Mouse (Mus musculus) intestine, embryonic 16.5 days (tissue): ENCODE data around the gene Gmfg. TPM values are rescaled to one million over a fixed set of nuclear protein-coding genes. Genes with fewer than 3 reads are reported as not detected.
A peak's percentile ranks its signal among the peaks of the same experiment; 100 is the strongest.

Experiments
- ATAC-seq: fragments of 200-750 bp; cut with Nextera tagmentation; 2 replicates; pipeline ENCODE4 v1.8.0; 2017; ENCODE audit warnings: moderate TSS enrichment, moderate library complexity
- H3K27ac ChIP-seq: fragments of 300-500 bp; sonication (generic); 2 replicates; pipeline ENCODE4 v1.5.1; 2014; ENCODE audit warnings: mild to moderate bottlenecking, low read length
- H3K27me3 ChIP-seq: fragments of 300-500 bp; sonication (generic); replicated peaks from 2 replicates; pipeline ENCODE4 v1.6.1; 2014; ENCODE audit warnings: low read length, control low read depth, mixed read lengths; ENCODE audit not compliant: control insufficient read depth, insufficient read depth
- H3K36me3 ChIP-seq: fragments of 300-500 bp; sonication (generic); 2 replicates; pipeline ENCODE4 v1.6.1; 2014; ENCODE audit warnings: low read length, control low read depth; ENCODE audit not compliant: control insufficient read depth, insufficient read depth
- H3K4me1 ChIP-seq: fragments of 300-500 bp; sonication (generic); 2 replicates; pipeline ENCODE4 v1.6.1; 2014; ENCODE audit warnings: low read length, control low read depth, mixed read lengths; ENCODE audit not compliant: control insufficient read depth, insufficient read depth
- H3K4me2 ChIP-seq: fragments of 300-500 bp; sonication (generic); 2 replicates; pipeline ENCODE4 v1.6.1; 2014; ENCODE audit warnings: low read depth, low read length, control low read depth
- H3K4me3 ChIP-seq: fragments of 300-500 bp; sonication (generic); 2 replicates; pipeline ENCODE4 v1.5.1; 2014; ENCODE audit warnings: mild to moderate bottlenecking, low read length
- H3K9ac ChIP-seq: fragments of 300-500 bp; sonication (generic); 2 replicates; pipeline ENCODE4 v1.6.1; 2014; ENCODE audit warnings: low read depth, low read length
- H3K9me3 ChIP-seq: fragments of 300-500 bp; sonication (generic); 2 replicates; pipeline ENCODE4 v1.6.1; 2016; ENCODE audit warnings: low read length, control low read depth; ENCODE audit not compliant: control insufficient read depth
- WGBS: fragments of 180-500 bp; shearing (Covaris S2); extraction: QIAGEN DNeasy Blood & Tissue Kit; methylation state at CpG from one replicate; pipeline ENCODE4 v1.1.7; 2014; 5-methylcytosine and 5-hydroxymethylcytosine counted together
- polyA plus RNA-seq: library from polyadenylated mRNA; unstranded; fragments of >200 nt; fragmentation: Nextera tagmentation; extraction: Ambion mirVana; gene quantifications from 2 replicates; pipeline ENCODE4 v1.2.1, GENCODE M21; 2015

The Gmfg gene
- polyA plus RNA-seq, 1 experiment from 2014 or later, result 17.8 TPM

DNA sequence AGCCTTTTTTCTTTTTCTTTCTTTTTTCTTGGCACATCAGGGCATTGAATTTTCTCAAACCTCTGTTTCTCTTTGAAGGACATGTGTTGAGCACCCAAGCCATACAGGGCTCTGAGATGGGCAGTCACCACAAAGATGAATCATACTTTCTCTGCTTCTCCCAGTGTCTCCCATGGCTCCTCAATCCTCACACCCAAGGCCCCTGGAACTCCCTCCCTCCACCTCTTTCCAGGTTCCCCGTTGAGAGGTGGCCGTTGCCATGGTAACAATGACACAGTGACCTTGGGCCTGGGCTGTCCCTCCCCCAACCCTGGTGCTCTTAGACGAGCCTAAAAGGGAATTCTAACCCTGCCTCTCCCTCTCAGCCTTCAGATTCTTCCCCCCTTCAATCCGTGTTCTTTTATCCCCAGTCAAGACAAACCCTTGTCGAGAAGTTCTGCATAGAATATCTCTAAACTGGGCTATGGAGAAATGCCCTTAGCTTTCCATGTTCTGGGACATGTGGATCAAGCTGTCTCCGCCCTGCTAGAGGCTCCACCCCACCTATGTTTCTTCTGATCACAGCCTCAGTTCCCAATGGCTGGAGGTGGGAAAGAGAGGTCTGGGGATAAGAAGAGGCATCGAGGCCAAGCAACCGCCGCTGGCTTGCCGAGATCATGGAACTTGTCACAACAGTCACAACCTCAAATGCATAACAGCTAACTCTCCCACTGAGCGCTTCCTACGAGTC, 10.0 kb downstream of the Gmfg start:
- no peak for ATAC-seq
- 25% methylated on average over 12 of the region's 12 CpGs for WGBS
- no peak overlapping the region for H3K9ac ChIP-seq

DNA sequence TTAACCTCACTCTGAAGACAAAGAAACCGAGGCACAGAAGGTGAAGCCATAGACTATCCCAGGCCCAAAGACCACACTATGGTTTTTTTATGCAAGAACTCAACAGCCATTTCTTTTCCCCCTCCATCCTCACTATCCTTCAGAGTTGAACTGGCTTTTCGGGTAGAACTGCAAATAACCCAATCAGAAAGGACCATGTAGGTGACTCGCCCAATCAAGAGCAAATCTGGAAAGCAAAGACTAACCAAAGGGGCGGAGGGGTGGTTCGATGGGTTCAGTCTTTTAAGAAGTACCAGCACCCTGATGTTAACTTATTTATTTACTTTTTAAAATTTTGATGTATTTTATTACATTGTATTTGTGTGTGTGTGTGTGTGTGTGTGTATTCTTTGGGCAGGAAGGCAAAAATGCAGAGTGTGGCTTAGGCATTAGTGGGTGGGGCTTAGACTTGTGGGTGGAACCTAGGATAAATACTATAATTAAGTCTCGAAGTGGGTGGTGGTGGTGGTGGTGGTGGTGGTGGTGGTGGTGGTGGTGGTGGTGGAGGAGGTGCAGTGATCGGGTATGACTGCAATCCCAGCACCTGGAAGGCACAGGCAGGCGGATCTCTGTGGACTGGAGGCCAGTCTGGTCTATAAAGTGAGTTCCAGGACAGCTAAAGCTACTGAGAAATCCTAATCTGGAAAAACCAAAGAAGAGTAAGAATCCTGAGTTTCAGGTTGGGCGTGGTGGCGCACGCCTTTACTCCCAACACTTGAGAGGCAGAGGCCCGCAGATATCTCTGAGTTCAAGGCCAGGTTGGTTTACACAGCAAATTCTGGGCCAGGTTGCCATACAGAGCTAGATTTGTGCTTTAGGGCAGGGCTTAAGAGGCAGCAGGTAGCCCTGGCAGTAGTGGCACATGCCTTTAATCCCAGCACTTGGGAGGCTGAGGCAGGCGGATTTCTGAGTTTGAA, 10.9 kb downstream of the Gmfg start:
- no peaks in the 10 kb centered on the region for H3K36me3 ChIP-seq
- H3K27me3 ChIP-seq, result no peaks in the 10 kb centered on the region
- no peaks in the 10 kb centered on the region for H3K9me3 ChIP-seq
- no peak overlapping the region for H3K9ac ChIP-seq
- no peak for ATAC-seq
- H3K27ac ChIP-seq, result no peak overlapping the region
- no peak overlapping the region for H3K4me3 ChIP-seq
- WGBS, result 66% methylated on average over 13 of the region's 13 CpGs
- H3K4me1 ChIP-seq, result peaks cover 13% of the 10 kb centered on the region
- H3K4me2 ChIP-seq, result no peak overlapping the region

More for the DNA sequence above, 10.0 kb downstream of the Gmfg start:
- Histone ChIP-seq H3K36me3 (no peaks in the 10 kb centered on the region), H3K9me3 (no peaks in the 10 kb centered on the region), H3K4me3 (no peak overlapping the region), H3K27ac (no peak overlapping the region), H3K4me1 (peaks cover 6% of the 10 kb centered on the region; the same call in 1 of the 2 replicates), H3K27me3 (no peaks in the 10 kb centered on the region), H3K4me2 (no peak overlapping the region)

DNA sequence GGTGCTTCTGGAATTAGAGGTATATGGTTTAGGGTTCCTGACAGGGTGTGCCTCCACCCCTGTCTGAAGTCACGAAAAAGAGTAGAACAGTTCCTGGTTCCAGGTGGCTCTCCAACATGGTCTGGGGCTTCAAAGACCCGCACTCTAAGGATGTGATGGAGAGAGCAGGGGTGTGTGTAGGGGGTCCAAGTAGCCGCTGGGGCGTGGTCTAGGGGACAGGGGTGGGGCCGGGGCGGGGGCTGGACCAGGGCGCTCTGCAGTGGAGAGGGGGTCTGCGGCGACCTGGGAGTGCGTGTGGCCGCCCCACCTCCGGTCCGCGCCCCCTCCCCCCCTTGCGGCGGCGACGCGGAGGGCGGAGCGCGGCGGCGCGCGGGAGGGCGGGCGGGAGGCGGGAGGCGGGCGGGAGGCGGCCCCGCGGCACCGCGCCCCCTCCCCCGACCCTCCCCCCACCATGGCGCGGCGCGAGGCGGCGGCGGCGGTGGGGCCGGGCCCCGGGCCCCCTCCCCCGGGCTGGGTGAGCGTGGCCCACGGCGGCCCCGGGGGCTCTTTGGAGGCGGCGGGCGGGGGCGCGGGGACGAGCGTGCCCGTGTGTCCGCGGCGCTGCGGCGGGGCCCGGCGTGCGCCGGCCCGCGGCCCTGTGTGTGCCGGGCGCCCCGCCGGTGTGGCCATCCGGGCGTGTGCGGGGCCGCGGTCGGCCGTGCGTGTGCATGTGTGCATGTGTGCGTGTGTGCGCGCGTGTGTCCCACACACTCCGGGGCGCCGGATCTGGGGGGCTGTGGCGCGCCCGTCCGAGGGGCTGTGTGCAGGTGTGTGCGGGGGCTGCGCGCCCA, 14.5 kb downstream of the Gmfg start, which contains the start of gene Lrfn1:
Lrfn1 (plus strand) TSS at position 450 of the 830 bp plus-strand sequence.
- Histone ChIP-seq H3K27ac (no peak within 1 kb of the TSS), H3K9ac (peak within 1 kb of the TSS; percentile 89), H3K36me3 (no peaks in the 10 kb centered on the region), H3K9me3 (no peaks in the 10 kb centered on the region), H3K4me3 (peak within 1 kb of the TSS; percentile 80), H3K27me3 (no peaks in the 10 kb centered on the region), H3K4me2 (peak within 1 kb of the TSS; percentile 100), H3K4me1 (peaks cover 13% of the 10 kb centered on the region)
- ATAC-seq, result peak; percentile 69
- WGBS, result 2% methylated on average over 48 of the region's 97 CpGs

DNA sequence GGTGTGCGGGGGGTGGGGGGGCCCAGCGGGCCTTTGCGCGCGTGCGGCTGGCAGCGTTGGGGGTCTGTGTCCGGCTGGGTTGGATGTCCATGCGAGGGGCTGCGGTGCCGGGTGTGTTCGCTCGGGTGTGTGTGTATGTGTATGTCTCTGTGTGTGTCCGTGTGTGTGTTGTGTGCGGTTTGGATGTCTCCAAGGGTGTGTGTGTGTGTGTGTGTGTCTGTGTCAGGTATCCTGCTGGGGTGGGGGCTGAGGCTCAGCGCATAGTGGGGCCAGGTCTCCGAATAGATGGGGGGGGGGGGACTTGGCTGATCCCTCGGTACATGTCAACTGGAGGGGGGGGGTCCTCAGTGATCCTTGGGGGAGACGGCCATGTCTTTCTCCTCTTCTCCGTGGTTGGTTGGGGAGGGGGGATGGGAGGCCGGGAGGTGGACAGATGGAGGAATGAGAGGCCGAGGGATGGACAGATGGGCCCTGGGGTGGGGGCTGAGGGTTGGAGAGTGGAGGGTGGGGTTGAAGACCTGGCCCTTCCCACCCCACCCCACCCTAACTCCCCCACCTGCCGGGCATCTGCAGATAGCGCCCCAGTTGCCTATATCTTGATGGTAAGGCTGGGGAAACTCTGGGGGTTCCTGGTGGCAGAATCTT, 15.2 kb downstream of the Gmfg start:
- H3K27ac ChIP-seq, result no peak overlapping the region
- peak overlapping the region; percentile 80 for H3K4me3 ChIP-seq
- peaks cover 9% of the 10 kb centered on the region for H3K4me1 ChIP-seq
- no peaks in the 10 kb centered on the region for H3K9me3 ChIP-seq
- H3K9ac ChIP-seq, result peak overlapping the region; percentile 89
- no peaks in the 10 kb centered on the region for H3K27me3 ChIP-seq
- WGBS, result 2% methylated on average over 24 of the region's 24 CpGs
- H3K4me2 ChIP-seq, result peak overlapping the region; percentile 100
- peak; percentile 29; the same call in 1 of the 2 replicates for ATAC-seq
- no peaks in the 10 kb centered on the region for H3K36me3 ChIP-seq

DNA sequence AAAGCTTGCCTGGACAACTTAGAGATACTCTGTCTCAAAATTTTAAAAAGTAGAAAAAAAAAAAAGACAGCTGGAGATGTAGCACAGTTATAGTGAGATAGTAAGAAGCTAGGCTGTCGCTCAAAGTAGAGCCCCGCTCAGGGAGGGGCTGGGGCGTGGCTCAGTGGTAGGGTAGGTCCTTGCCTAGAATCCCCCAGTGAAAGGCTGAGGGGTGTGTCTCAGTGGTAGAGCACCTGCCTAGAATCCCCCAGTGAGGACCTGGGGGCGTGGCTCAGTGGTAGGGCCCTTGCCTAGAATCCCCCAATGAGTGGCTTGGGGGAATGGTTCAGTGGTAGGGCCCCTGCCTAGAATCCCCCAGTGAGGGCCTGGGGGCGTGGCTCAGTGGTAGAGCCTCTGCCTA, 23.1 kb downstream of the Gmfg start:
- H3K27me3 ChIP-seq, result no peaks in the 10 kb centered on the region
- no peak overlapping the region for H3K4me2 ChIP-seq
- no peaks in the 10 kb centered on the region for H3K9me3 ChIP-seq
- H3K9ac ChIP-seq, result no peak overlapping the region
- no peak overlapping the region for H3K4me3 ChIP-seq
- 0 out of 2 replicates have a peak, but pooled peaks cover 12% of the 10 kb centered on the region for H3K36me3 ChIP-seq
- no peak overlapping the region for H3K27ac ChIP-seq
- no peaks in the 10 kb centered on the region for H3K4me1 ChIP-seq
- no peak for ATAC-seq
- WGBS, result 93% methylated on average over 5 of the region's 5 CpGs

DNA sequence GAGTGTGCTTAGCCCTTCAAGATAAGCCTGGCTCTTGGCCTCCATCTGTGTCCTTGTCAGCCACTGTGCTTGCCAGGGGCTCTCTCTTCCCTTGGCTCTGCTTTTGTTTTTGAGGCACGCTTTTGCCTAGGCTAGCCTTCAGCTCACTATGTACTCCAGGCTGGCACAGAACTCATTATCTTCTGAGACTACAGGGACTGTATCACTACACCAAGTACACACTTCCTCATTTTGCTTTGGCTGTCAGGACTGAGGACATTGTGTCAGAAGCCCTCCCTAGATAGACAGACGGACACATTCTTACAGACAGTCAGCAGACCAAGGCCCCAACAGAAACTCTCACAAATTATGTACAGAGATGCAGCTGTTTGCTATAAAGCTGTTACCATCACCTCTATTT, 25.5 kb downstream of the Gmfg start:
- Histone ChIP-seq H3K9ac (no peak overlapping the region), H3K36me3 (0 out of 2 replicates have a peak, but pooled peaks cover 12% of the 10 kb centered on the region), H3K27ac (no peak overlapping the region), H3K9me3 (no peaks in the 10 kb centered on the region), H3K4me3 (no peak overlapping the region), H3K4me2 (no peak overlapping the region), H3K4me1 (peaks cover 11% of the 10 kb centered on the region), H3K27me3 (peaks cover 5% of the 10 kb centered on the region; the same call in 1 of the 2 replicates)
- 90% methylated on average over 2 of the region's 2 CpGs for whole genome bisulfite sequencing
- ATAC-seq, result no peak

DNA sequence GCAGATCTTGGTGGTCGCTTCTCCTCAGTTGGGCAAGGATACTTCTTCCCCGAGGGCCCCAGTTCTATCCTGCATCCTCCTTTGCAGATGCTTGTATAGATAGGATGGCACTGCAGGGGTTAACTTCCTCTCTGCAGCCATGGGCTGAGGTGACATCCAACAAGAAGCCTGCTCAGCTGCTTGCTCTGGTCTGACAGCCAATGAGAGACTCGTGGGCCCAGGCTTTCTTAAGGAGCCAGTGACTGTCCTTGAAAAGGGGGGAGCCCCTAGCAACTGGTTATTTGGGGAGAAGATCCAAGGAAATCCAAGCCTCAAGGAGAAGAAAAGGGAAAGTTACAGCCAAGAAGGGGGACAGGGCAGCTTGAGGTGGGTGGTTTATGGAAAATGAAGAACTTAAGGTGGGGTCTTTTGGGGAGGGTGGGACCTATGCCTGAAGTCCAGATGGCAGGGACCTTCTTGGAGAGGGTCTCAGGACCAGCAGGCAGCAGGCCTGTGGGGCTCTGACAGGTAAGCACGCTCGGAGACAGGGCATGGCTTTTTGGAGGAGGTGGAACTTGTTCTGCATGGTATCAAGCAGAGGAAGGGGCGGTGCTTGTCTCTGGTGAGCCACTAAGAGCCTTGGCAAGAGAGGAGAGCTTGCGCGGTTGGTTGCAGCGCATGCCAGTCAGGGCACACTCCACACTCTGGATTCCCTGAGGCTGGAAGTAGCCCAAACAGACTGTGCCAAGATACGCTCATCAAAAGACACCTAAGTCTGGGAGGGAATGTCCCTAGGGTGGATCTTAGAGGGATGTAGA, 27.4 kb downstream of the Gmfg start:
- H3K4me2 ChIP-seq, result no peak overlapping the region
- H3K36me3 ChIP-seq, result 0 out of 2 replicates have a peak, but pooled peaks cover 6% of the 10 kb centered on the region
- H3K9ac ChIP-seq, result no peak overlapping the region
- no peaks in the 10 kb centered on the region for H3K9me3 ChIP-seq
- 0 out of 2 replicates have a peak, but pooled peaks have one; percentile 49 for ATAC-seq
- H3K27me3 ChIP-seq, result peaks cover 5% of the 10 kb centered on the region; the same call in 1 of the 2 replicates
- no peak overlapping the region for H3K4me3 ChIP-seq
- H3K27ac ChIP-seq, result no peak overlapping the region
- 66% methylated on average over 10 of the region's 10 CpGs for WGBS
- H3K4me1 ChIP-seq, result peaks cover 12% of the 10 kb centered on the region

DNA sequence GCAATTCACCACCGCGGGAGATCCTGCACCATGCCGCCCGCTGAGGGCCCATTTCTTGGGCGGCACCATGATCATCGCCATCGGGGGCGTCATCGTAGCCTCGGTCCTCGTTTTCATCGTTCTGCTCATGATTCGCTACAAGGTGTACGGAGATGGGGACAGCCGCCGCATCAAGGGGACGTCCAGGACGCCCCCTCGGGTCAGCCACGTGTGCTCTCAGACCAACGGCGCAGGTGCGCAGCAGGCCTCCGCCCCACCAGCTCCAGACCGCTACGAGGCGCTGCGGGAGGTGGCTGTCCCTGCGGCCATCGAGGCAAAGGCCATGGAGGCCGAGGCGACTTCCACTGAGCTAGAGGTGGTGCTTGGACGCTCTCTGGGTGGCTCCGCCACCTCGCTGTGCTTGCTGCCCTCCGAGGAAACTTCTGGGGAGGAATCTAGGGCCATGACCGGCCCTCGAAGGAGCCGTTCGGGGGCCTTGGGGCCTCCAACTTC, 29.5 kb downstream of the Gmfg start:
- peaks cover 5% of the 10 kb centered on the region; the same call in 1 of the 2 replicates for H3K27me3 ChIP-seq
- H3K27ac ChIP-seq, result no peak overlapping the region
- peak overlapping the region; percentile 96 for H3K4me2 ChIP-seq
- H3K36me3 ChIP-seq, result no peaks in the 10 kb centered on the region
- no peaks in the 10 kb centered on the region for H3K9me3 ChIP-seq
- peak; percentile 34 for ATAC-seq
- H3K9ac ChIP-seq, result peak overlapping the region; percentile 70
- peaks cover 12% of the 10 kb centered on the region for H3K4me1 ChIP-seq
- WGBS, result 37% methylated on average over 40 of the region's 40 CpGs
- peak overlapping the region; percentile 60 for H3K4me3 ChIP-seq
